Mouse (Mus musculus): ENCODE results near the gene Lrig2. TPM values are rescaled to one million over a fixed set of nuclear protein-coding genes. Genes with fewer than 3 reads are reported as not detected.
"Not testable (repeated sequence)": the region's sequence is repeated elsewhere in the genome, so short reads cannot be mapped to it uniquely, and the experiment has no call there.

Lrig2 gene
- polyA plus RNA-seq, 1 experiment from 2014 or later: 11.0 TPM

- not testable (repeated sequence) for ATAC-seq (replicated peaks; ENCODE audit: insufficient number of reproducible peaks, insufficient read depth, low FRiP score, low read depth); H3K4me2 ChIP-seq; H3K36me3 ChIP-seq; H3K27me3 ChIP-seq; H3K27ac ChIP-seq; H3K9me3 ChIP-seq (replicated peaks); H3K4me3 ChIP-seq; H3K9ac ChIP-seq
- peaks cover 19% of the 10 kb centered on the region for H3K4me1 ChIP-seq (replicated peaks)
- WGBS: 94% methylated on average over 2 of the region's 2 CpGs
Measured at GRCm38 (mm10) chr3:104427354-104427753, 84.4 kb downstream of the Lrig2 start.

- Histone ChIP-seq H3K27me3 (no peaks in the 10 kb centered on the region), H3K36me3 (no peaks in the 10 kb centered on the region), H3K4me2 (no peak overlapping the region), H3K4me3 (no peak overlapping the region), H3K9ac (no peak overlapping the region), H3K27ac (no peak overlapping the region), H3K9me3 (replicated peaks) (no peaks in the 10 kb centered on the region), H3K4me1 (replicated peaks) (no peaks in the 10 kb centered on the region)
- WGBS: 88% methylated on average over 7 of the region's 7 CpGs
- no peak for ATAC-seq (replicated peaks; ENCODE audit: insufficient number of reproducible peaks, insufficient read depth, low FRiP score, low read depth)
Measured at GRCm38 (mm10) chr3:104424346-104424745, 87.4 kb downstream of the Lrig2 start.

DNA sequence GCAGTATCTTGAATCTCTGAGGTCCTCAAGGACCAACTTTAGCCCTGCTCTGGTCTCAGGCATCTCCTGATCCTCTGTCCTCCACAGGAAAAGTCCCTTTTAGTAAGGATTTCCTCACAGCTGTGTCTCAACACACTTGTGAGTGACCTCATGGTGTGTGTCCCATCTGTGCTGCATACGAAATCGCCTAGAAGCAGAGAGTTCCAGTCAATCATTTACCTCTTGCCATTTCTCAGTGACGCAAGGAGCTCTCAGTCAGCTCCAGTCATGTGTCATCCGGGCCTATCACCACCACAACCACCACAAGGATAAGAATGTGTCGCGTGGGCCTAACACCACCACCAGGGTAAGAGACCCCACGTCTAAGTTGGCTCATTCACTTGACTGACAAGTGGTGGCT, 90.8 kb downstream of the Lrig2 start:
- H3K27me3 ChIP-seq: no peaks in the 10 kb centered on the region
- WGBS: 80% methylated on average over 7 of the region's 7 CpGs
- no peaks in the 10 kb centered on the region for H3K36me3 ChIP-seq
- H3K4me1 ChIP-seq (replicated peaks): 0 out of 2 replicates have a peak, but pooled peaks cover 2% of the 10 kb centered on the region
- ATAC-seq (replicated peaks; ENCODE audit: insufficient number of reproducible peaks, insufficient read depth, low FRiP score, low read depth): no peak
- no peak overlapping the region for H3K9ac ChIP-seq
- no peak overlapping the region for H3K4me2 ChIP-seq
- no peak overlapping the region for H3K4me3 ChIP-seq
- H3K27ac ChIP-seq: no peak overlapping the region
- H3K9me3 ChIP-seq (replicated peaks): no peaks in the 10 kb centered on the region

DNA sequence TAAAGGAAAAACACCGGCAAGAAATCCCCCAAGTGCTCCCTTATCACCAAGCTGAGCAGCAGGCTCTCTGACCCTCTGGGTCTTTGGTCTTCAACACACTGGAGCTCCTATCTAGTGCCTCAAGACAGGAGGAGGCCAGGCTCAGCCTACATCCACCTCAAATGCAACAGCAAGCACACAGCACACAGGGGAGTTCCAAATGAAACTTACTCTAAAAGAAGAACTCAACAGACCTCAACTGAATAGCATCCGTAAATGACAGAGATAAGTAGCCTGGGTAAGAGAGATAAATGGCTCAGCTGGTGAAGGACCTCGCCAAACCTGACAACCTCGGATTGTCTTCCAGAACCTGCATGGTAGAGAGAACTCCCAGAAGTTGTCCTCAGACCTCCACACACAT, 91.7 kb downstream of the Lrig2 start:
- 32% methylated on average over 4 of the region's 4 CpGs for WGBS
- H3K27ac ChIP-seq: no peak overlapping the region
- no peaks in the 10 kb centered on the region for H3K9me3 ChIP-seq (replicated peaks)
- H3K36me3 ChIP-seq: no peaks in the 10 kb centered on the region
- no peak overlapping the region for H3K4me2 ChIP-seq
- no peak overlapping the region for H3K9ac ChIP-seq
- no peaks in the 10 kb centered on the region for H3K27me3 ChIP-seq
- no peak for ATAC-seq (replicated peaks; ENCODE audit: insufficient number of reproducible peaks, insufficient read depth, low FRiP score, low read depth)
- H3K4me1 ChIP-seq (replicated peaks): 0 out of 2 replicates have a peak, but pooled peaks cover 2% of the 10 kb centered on the region
- H3K4me3 ChIP-seq: no peak overlapping the region

- no peak overlapping the region for H3K4me2 ChIP-seq
- no peak overlapping the region for H3K27ac ChIP-seq
- 34% methylated on average over 5 of the region's 5 CpGs for WGBS
- no peak overlapping the region for H3K4me3 ChIP-seq
- H3K9ac ChIP-seq: no peak overlapping the region
- H3K36me3 ChIP-seq: no peaks in the 10 kb centered on the region
- no peaks in the 10 kb centered on the region for H3K27me3 ChIP-seq
- ATAC-seq (replicated peaks; ENCODE audit: insufficient number of reproducible peaks, insufficient read depth, low FRiP score, low read depth): no peak
- H3K4me1 ChIP-seq (replicated peaks): 0 out of 2 replicates have a peak, but pooled peaks cover 2% of the 10 kb centered on the region
- no peaks in the 10 kb centered on the region for H3K9me3 ChIP-seq (replicated peaks)
Measured at GRCm38 (mm10) chr3:104416806-104417205, 94.9 kb downstream of the Lrig2 start.

- no peak for ATAC-seq (replicated peaks; ENCODE audit: insufficient number of reproducible peaks, insufficient read depth, low FRiP score, low read depth)
- no peaks in the 10 kb centered on the region for H3K9me3 ChIP-seq (replicated peaks)
- H3K9ac ChIP-seq: no peak overlapping the region
- H3K36me3 ChIP-seq: no peaks in the 10 kb centered on the region
- no peak overlapping the region for H3K4me2 ChIP-seq
- 80% methylated on average over 6 of the region's 6 CpGs for WGBS
- no peaks in the 10 kb centered on the region for H3K27me3 ChIP-seq
- no peak overlapping the region for H3K27ac ChIP-seq
- H3K4me3 ChIP-seq: no peak overlapping the region
- 0 out of 2 replicates have a peak, but pooled peaks cover 2% of the 10 kb centered on the region for H3K4me1 ChIP-seq (replicated peaks)
Measured at GRCm38 (mm10) chr3:104412482-104412881, 99.2 kb downstream of the Lrig2 start.

- Histone ChIP-seq H3K9ac (no peak overlapping the region), H3K4me3 (no peak overlapping the region), H3K27me3 (no peaks in the 10 kb centered on the region), H3K36me3 (no peaks in the 10 kb centered on the region), H3K4me2 (no peak overlapping the region), H3K4me1 (replicated peaks) (peaks cover 6% of the 10 kb centered on the region), H3K9me3 (replicated peaks) (no peaks in the 10 kb centered on the region), H3K27ac (no peak overlapping the region)
- no peak for ATAC-seq (replicated peaks; ENCODE audit: insufficient number of reproducible peaks, insufficient read depth, low FRiP score, low read depth)
- 88% methylated on average over 7 of the region's 7 CpGs for WGBS
Measured at GRCm38 (mm10) chr3:104407506-104407905, 104.2 kb downstream of the Lrig2 start.

GRCm38 (mm10) chr3:104403582-104403981, 108.1 kb downstream of the Lrig2 start:
- ATAC-seq (replicated peaks; ENCODE audit: insufficient number of reproducible peaks, insufficient read depth, low FRiP score, low read depth): no peak
- H3K27ac ChIP-seq: no peak overlapping the region

DNA sequence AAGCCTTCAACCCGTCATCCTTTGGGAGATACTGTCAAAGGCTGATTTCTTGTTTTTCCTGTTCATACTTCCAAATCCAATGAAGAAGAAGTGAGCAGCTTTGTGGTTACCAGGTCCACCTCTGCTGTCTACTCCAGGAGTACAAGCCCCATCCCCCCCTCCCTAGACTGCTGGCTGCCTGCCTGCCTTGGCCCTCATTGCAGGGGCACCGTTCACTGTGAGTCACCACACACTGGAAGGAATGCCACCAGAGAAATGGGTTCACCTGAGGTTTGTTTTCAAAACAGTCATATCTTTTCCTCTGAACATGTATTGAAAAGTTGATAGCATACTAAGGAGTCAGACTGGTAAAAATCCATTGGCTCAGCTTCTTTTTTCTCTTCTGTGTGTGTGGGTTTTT, 110.5 kb downstream of the Lrig2 start:
- Histone ChIP-seq H3K27ac (no peak overlapping the region), H3K4me1 (replicated peaks) (peaks cover 13% of the 10 kb centered on the region), H3K36me3 (no peaks in the 10 kb centered on the region), H3K27me3 (no peaks in the 10 kb centered on the region), H3K4me2 (no peak overlapping the region), H3K4me3 (no peak overlapping the region), H3K9me3 (replicated peaks) (no peaks in the 10 kb centered on the region), H3K9ac (no peak overlapping the region)
- ATAC-seq (replicated peaks; ENCODE audit: insufficient number of reproducible peaks, insufficient read depth, low FRiP score, low read depth): no peak
- WGBS: 49% methylated on average over 2 of the region's 2 CpGs

More at GRCm38 (mm10) chr3:104403582-104403981, 108.1 kb downstream of the Lrig2 start:
- H3K27me3 ChIP-seq: no peaks in the 10 kb centered on the region
- WGBS: 62% methylated on average over 4 of the region's 4 CpGs
- H3K9me3 ChIP-seq (replicated peaks): no peaks in the 10 kb centered on the region
- no peak overlapping the region for H3K4me2 ChIP-seq
- H3K4me1 ChIP-seq (replicated peaks): peaks cover 9% of the 10 kb centered on the region
- H3K36me3 ChIP-seq: no peaks in the 10 kb centered on the region
- H3K4me3 ChIP-seq: no peak overlapping the region
- no peak overlapping the region for H3K9ac ChIP-seq

DNA sequence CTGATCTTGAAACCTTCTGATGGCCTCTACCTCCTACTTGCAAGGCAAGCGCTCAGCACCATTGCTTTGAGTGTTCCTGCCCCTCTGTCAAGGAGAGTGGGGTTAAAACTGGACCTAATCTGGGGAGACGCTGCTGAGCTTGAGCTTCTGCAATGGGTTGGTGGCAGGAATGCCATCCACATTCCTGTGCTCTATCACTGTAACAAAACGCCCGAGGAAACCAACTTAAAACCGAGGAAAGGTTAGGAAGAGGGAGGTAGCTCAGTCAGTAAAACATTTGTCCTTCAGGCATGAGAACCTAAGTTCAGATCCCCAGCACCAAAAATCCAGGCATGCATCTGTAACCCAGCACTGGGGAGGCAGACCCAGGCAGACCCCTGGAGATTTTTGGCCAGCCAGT, 111.6 kb downstream of the Lrig2 start:
- H3K4me3 ChIP-seq: no peak overlapping the region
- 63% methylated on average over 5 of the region's 5 CpGs for WGBS

DNA sequence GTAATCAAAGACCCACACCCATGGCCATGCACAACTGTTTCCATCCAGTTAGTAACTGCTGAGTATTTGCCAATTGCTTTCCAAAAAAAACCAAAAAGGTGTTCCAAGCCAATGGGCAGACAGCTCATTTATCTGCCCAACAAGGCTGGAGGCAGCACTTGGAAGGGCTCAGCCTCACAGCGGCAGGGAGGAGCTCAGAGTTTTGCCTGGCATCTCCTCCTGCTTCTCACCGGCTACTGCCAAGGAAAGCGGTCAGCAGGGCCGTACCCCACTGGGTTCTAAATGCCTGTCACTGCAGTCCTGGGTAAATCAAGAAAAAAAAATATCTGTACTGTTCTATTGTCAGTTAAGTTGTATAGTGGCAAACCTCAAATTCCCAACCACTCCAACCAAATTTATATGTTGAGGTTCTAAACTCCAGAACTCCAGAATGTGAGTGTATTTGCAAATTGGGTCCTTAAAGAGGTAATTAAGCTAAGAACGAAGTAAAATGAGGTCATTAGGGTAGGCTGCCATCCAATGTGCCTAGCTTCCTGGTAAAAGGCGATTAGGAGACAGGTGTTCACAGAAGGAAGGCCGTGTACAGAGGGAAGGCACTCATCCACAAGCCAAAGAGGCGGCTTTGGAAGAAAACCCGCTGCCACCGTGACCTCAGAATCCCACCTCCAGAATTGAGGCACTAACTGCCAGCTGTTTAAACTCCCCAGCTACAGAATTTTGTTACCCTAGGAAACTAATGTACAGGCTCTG, 112.2 kb downstream of the Lrig2 start:
- Histone ChIP-seq H3K9ac (no peak overlapping the region), H3K4me3 (no peak overlapping the region), H3K27me3 (no peaks in the 10 kb centered on the region), H3K36me3 (no peaks in the 10 kb centered on the region), H3K4me2 (no peak overlapping the region), H3K4me1 (replicated peaks) (peaks cover 13% of the 10 kb centered on the region), H3K9me3 (replicated peaks) (no peaks in the 10 kb centered on the region), H3K27ac (no peak overlapping the region)
- ATAC-seq (replicated peaks; ENCODE audit: insufficient number of reproducible peaks, insufficient read depth, low FRiP score, low read depth): no peak
- WGBS: 83% methylated on average over 10 of the region's 10 CpGs

More for the DNA sequence above, 111.6 kb downstream of the Lrig2 start:
- Histone ChIP-seq H3K4me2 (no peak overlapping the region), H3K27me3 (no peaks in the 10 kb centered on the region), H3K4me1 (replicated peaks) (peaks cover 13% of the 10 kb centered on the region), H3K36me3 (no peaks in the 10 kb centered on the region), H3K27ac (no peak overlapping the region), H3K9me3 (replicated peaks) (no peaks in the 10 kb centered on the region), H3K9ac (no peak overlapping the region)
- no peak for ATAC-seq (replicated peaks; ENCODE audit: insufficient number of reproducible peaks, insufficient read depth, low FRiP score, low read depth)

GRCm38 (mm10) chr3:104397316-104397715, 114.4 kb downstream of the Lrig2 start:
- WGBS: 81% methylated on average over 9 of the region's 9 CpGs
- Histone ChIP-seq H3K4me1 (replicated peaks) (peaks cover 9% of the 10 kb centered on the region), H3K36me3 (no peaks in the 10 kb centered on the region), H3K4me3 (no peak overlapping the region), H3K9ac (no peak overlapping the region), H3K27ac (no peak overlapping the region), H3K27me3 (no peaks in the 10 kb centered on the region), H3K4me2 (no peak overlapping the region), H3K9me3 (replicated peaks) (no peaks in the 10 kb centered on the region)
- ATAC-seq (replicated peaks; ENCODE audit: insufficient number of reproducible peaks, insufficient read depth, low FRiP score, low read depth): no peak

Measured in heart, embryonic 15.5 days (tissue).